Mouse (Mus musculus) gonadal fat pad, adult 2 months (tissue): ENCODE results near the gene Fbxw26. TPM values are rescaled to one million over a fixed set of nuclear protein-coding genes. Genes with fewer than 3 reads are reported as not detected.
"Not testable (repeated sequence)": the region's sequence is repeated elsewhere in the genome, so short reads cannot be mapped to it uniquely, and the experiment has no call there.

ENCODE experiments used
- DNase-seq: peaks from one replicate; pipeline ENCODE4 v3.0.0-alpha.2; 2012; ENCODE audit warnings: low read depth
- polyA plus RNA-seq: library from polyadenylated mRNA; depleted of rRNA; stranded (reverse); fragments of >200 nt; gene quantifications from 2 replicates; pipeline ENCODE4 v1.2.3, GENCODE M21; 2012; rRNA removed

Gene Fbxw26
- not detected in 2 replicates for polyA plus RNA-seq

GRCm38 (mm10) chr9:109745989-109746388 lies at the start of gene Fbxw26:
Gene Fbxw26, minus strand, starts transcription at chr9:109746089.
- DNase-seq: not testable (repeated sequence)

GRCm38 (mm10) chr9:109795221-109795620 lies 49.3 kb upstream of the Fbxw26 start:
- no peak for DNase-seq

GRCm38 (mm10) chr9:109790570-109790969 lies 44.7 kb upstream of the Fbxw26 start, which contains the start of gene Fbxw27:
Gene Fbxw27, minus strand, starts transcription at chr9:109790670.
- not testable (repeated sequence) for DNase-seq

GRCm38 (mm10) chr9:109766841-109767240 lies 21.0 kb upstream of the Fbxw26 start:
- DNase-seq: peak; percentile 26

GRCm38 (mm10) chr9:109702600-109702999 lies 43.3 kb downstream of the Fbxw26 start, which contains the start of gene Fbxw18:
Gene Fbxw18, minus strand, starts transcription at chr9:109702700.
- not testable (repeated sequence) for DNase-seq

- DNase-seq: no peak
These were observed 60.6 kb downstream of the Fbxw26 start for GRCm38 (mm10) chr9:109685299-109685698.

Other genes with a start within 250 kb of the Fbxw26 start
- 0.15 and 0.16 TPM in 2 replicates for gene Fbxw15, start 177.8 kb downstream of the Fbxw26 start, polyA plus RNA-seq
- 0.27 and 0.33 TPM in 2 replicates for gene Fbxw24, start 120.0 kb downstream of the Fbxw26 start, polyA plus RNA-seq
- gene Fbxw25, start 81.4 kb downstream of the Fbxw26 start, polyA plus RNA-seq: 0.13 TPM in 1 of 2 replicates, not detected in the other
- 0.07 and 0.18 TPM in 2 replicates for gene Fbxw18, start 43.4 kb downstream of the Fbxw26 start, polyA plus RNA-seq
- gene Fbxw27, start 44.6 kb upstream of the Fbxw26 start, polyA plus RNA-seq: 0.30 and 0.43 TPM in 2 replicates
- 3,031 and 4,791 TPM in 2 replicates for gene Spink8, start 66.2 kb upstream of the Fbxw26 start, polyA plus RNA-seq
- 37.7 and 38.8 TPM in 2 replicates for gene Nme6, start 86.7 kb upstream of the Fbxw26 start, polyA plus RNA-seq
- gene Camp, start 103.5 kb upstream of the Fbxw26 start, polyA plus RNA-seq: 0.18 and 0.68 TPM in 2 replicates
- 3.4 and 3.8 TPM in 2 replicates for gene Cdc25a, start 129.5 kb upstream of the Fbxw26 start, polyA plus RNA-seq
- gene Map4, start 185.4 kb upstream of the Fbxw26 start, polyA plus RNA-seq: 103 and 120 TPM in 2 replicates